Mouse (Mus musculus) spleen, postnatal 4 days (tissue): ENCODE results near the gene Ifit1bl1.
"Not testable (repeated sequence)": the region's sequence is repeated elsewhere in the genome, so short reads cannot be mapped to it uniquely, and the experiment has no call there.

Experiments used
- DNase-seq, 2 experiments: peaks; one replicate each; pipeline ENCODE4 v3.0.0; 2022; ENCODE audit warnings: low spot score in 2 of 2

The Ifit1bl1 gene

GRCm38 (mm10) chr19:34588959-34589358 is 12.8 kb downstream of the Ifit1bl1 start:
- DNase-seq, result no peak

- not testable (repeated sequence) for DNase-seq
Measured at GRCm38 (mm10) chr19:34587898-34588692, 13.7 kb downstream of the Ifit1bl1 start.

GRCm38 (mm10) chr19:34585740-34586458 is 15.9 kb downstream of the Ifit1bl1 start:
- not testable (repeated sequence) for DNase-seq

GRCm38 (mm10) chr19:34583126-34583766 is 18.5 kb downstream of the Ifit1bl1 start, which contains the start of gene Ifit3:
Gene Ifit3 (plus strand): TSS chr19:34583531.
- not testable (repeated sequence) for DNase-seq

- DNase-seq, result not testable (repeated sequence)
Measured at GRCm38 (mm10) chr19:34582696-34583095, 19.1 kb downstream of the Ifit1bl1 start.

- no peak for DNase-seq
Measured at GRCm38 (mm10) chr19:34577121-34577520, 24.6 kb downstream of the Ifit1bl1 start.

GRCm38 (mm10) chr19:34573650-34574049 is 28.1 kb downstream of the Ifit1bl1 start:
- no peak for DNase-seq

- DNase-seq, result no peak
Measured at GRCm38 (mm10) chr19:34571080-34571479, 30.7 kb downstream of the Ifit1bl1 start.

- no peak for DNase-seq
Measured at GRCm38 (mm10) chr19:34569896-34570476, 31.8 kb downstream of the Ifit1bl1 start.

GRCm38 (mm10) chr19:34568988-34569895 is 32.5 kb downstream of the Ifit1bl1 start:
- DNase-seq, result no peak

GRCm38 (mm10) chr19:34566178-34566784 is 35.5 kb downstream of the Ifit1bl1 start:
- no peak for DNase-seq

GRCm38 (mm10) chr19:34562556-34562955 is 39.2 kb downstream of the Ifit1bl1 start:
- DNase-seq, result no peak

GRCm38 (mm10) chr19:34556621-34557020 is 45.1 kb downstream of the Ifit1bl1 start:
- DNase-seq, result no peak

GRCm38 (mm10) chr19:34554061-34554460 is 47.7 kb downstream of the Ifit1bl1 start:
- no peak for DNase-seq

GRCm38 (mm10) chr19:34553522-34553921 is 48.2 kb downstream of the Ifit1bl1 start:
- DNase-seq, result no peak

GRCm38 (mm10) chr19:34553021-34553420 is 48.7 kb downstream of the Ifit1bl1 start:
- DNase-seq, result no peak

GRCm38 (mm10) chr19:34551981-34552380 is 49.8 kb downstream of the Ifit1bl1 start:
- DNase-seq, result no peak

- peak; percentile 65 to 78 for DNase-seq
Measured at GRCm38 (mm10) chr19:34550534-34551223, 51.1 kb downstream of the Ifit1bl1 start, which contains the start of gene Ifit2. Gene Ifit2 (plus strand): TSS chr19:34550694.

GRCm38 (mm10) chr19:34550205-34550533 is 51.6 kb downstream of the Ifit1bl1 start:
- no peak for DNase-seq

- peak; percentile 81 to 93 for DNase-seq
Measured at GRCm38 (mm10) chr19:34547976-34548375, 53.8 kb downstream of the Ifit1bl1 start.
